Mouse (Mus musculus): Measurements from ENCODE around the gene Ctc1.

The Ctc1 gene

DNA sequence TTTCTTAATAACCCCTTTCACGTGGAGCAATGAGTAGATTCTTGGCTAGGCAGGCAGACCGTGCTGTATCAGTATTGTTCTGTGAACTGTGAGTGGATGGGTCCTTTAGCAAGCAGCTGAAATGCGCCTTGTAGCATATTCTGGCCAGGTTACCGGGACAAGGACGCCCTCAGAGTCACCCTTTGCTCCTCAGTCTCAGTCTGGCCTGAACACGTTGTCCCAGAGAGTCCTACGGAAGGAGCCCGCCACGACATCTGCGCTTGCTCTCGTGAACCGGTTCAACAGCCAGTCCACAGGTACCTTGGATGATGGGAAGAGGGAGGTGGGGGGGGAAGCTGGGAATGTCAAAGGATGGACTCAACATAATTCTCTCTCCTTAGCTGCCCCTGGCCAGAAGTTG, 31.9 kb downstream of the Ctc1 start:
- in situ Hi-C loops (cut with MboI; ENCODE audit: low sequenced_read_pairs), result no loop called here

DNA sequence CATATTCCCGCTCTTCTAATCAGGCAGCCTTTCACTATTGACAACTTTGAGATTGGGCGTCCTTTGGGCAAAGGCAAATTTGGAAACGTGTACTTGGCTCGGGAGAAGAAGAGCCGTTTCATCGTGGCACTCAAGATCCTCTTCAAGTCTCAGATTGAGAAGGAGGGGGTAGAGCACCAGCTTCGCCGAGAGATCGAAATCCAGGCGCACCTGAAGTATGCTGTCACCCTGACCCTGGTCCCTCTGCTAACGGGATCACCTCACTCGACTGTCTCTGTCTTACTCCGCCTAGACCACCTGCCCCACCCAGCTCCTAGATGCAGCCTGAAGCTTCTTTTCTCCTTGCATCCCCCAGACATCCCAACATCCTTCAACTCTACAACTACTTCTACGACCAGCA, 32.4 kb downstream of the Ctc1 start:
- in situ Hi-C loops (cut with MboI; ENCODE audit: low sequenced_read_pairs), result no loop called here

DNA sequence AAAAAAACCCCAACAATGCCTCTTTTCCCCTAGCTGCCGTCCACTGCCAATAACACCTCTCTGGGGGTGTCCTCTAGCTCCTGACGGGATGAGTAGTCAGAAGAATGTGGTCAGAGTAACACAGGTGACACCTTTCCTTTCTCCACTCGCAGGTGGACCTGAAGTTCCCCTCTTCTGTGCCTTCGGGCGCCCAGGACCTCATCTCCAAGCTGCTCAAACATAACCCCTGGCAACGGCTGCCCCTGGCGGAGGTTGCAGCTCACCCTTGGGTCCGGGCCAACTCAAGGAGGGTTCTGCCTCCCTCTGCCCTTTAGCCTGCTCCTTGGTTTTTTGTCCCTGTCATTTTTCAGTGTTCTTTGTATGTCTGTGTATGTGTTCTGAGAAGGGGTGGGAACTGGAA, 35.0 kb downstream of the Ctc1 start:
- in situ Hi-C loops (cut with MboI; ENCODE audit: low sequenced_read_pairs), result no loop called here

DNA sequence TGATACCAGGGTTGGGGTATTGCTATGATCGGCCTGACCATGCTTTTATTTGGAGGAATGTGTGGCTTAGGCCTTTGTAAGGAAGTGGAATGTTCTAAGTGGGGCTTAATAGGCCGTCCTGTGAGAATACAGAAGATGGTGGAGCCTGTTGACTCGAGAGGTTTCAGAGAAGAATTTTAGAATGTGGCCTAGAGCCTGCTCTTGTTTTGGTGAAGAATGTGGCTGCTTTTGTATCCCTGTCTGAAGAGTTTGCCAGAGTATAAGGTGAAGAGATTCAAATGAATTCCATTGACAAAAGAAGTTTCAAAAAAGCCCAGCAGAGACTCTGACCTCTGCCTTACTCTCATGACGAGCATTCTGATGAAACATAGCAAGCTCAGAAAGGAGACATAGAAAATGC, 36.1 kb downstream of the Ctc1 start:
- in situ Hi-C loops (cut with MboI; ENCODE audit: low sequenced_read_pairs), result no loop called here

DNA sequence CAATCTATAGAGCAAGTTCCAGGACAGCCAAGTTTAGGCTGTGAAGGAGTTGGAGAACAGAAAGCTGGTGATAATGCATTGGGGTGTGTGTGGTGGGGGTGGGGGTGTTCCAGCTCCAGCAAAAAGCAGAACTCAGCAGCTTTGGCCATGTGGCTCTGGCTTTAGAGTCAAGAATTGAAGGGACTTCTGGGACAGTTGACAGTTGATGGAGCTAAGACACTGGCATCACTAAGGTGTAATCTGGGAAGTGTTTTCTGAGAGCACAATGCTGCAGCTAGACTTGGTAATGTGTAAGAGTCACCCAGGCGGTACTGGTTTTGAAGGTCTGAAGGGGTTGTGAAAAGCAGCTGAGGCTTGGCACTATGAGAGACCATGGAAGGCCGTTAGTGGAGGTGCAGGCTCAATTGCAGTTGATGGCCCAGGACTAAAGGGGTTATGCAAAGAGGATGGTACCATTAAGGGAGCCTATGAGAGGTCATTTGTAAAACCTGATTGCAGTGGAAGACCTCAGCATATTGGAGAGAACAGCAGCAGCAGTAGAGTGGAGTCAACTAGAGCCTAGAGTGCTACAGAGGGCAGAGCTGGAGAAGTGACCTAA, 37.2 kb downstream of the Ctc1 start:
- in situ Hi-C loops (cut with MboI; ENCODE audit: low sequenced_read_pairs), result no loop called here

DNA sequence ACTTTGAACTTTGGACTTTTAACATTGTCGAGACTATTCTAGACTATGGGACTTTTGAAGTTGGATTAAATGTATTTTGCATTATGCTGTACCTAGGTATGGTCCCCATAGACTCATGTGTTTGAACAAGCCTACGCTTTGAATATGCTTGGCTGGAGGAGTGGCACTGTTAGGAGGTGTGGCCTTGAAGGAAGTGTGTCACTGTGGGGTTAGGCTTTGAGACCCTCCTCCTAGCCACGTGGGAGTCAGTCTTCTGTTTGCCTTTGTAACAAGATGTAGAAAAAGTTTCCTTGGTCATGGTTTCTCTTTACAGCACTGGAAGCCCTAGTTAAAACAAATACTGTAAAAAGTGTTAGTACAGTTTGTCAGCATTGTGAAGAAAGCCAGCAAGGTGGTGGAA, 38.1 kb downstream of the Ctc1 start:
- in situ Hi-C loops (cut with MboI; ENCODE audit: low sequenced_read_pairs), result no loop called here

DNA sequence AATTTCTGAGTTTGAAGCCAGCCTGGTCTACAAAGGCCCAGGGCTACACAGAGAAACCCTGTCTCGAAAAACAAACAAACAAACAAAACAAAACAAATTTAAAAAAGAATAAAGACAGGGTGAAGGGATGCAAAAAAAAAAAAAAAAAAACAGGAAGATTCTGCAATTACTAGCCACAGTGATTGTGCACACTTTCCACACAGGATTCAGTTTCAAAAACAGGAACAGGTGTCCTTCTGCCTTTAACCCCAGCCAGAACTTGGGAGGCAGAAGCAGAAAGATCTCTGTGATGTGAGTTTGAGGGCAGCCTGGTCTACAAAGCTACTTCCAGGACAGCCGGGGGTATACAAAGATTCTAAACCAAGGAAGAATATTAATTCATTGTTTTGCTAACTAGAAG, 42.6 kb downstream of the Ctc1 start:
- in situ Hi-C loops (cut with MboI; ENCODE audit: low sequenced_read_pairs), result no loop called here

DNA sequence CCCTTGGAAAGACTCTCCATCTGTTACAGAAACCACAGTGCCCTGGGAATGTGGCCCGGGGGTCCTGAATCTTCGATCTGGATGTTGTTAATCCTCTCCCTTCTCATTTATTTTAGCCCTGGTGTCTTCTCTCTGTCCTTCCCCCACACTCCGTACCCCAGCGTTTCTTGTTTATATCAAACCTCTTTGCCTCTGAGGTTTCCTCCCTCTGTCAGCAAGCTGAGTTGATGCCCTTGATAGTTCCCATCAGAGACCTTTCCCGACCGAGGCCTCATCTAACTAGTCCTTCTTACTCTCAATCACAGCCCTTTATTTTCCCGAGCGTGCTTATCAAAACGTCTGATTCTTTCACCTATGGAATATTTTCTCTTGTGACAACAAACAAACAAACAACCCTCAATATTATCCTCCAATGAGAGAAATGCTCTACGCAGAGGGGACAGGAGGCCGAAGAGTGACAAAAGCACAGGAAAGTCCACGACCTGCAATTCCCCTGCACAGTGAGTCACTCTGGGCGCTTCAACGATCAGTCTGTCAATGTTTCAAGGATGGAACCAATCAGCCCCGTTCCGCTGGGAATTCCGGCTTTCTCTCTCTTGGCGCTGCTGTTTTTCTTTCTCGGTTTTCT, 43.1 kb downstream of the Ctc1 start:
- in situ Hi-C loops (cut with MboI; ENCODE audit: low sequenced_read_pairs), result no loop called here

DNA sequence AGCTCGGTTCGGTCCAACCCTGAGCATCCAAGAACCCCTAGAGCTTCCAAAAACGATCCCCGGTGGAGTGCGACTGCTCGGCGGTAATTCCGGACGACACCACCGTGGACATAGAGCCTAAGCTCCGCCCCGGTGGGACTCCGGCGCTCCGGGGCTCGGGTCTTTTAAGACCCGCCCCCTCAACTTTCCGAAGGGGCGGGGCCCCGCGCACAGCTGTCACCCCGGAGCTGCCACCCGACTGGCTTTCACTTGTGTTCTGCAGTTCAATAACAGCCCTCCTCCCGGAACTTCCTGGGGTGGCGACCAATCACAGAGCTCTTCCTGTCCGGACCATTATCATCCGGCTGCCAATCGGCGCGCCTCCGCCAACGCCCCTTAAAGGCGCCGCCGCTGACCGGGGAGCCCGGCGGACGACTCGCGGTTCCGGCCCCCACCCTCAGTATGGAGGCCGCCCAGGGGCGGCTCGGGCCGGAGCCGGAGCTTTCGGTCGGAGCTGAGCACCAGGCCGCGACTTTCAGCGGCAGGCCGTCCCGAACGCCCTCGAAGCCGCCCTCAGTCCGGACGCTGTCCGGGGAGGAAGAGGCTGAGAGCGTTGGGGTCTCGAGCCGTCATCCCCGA, 43.8 kb downstream of the Ctc1 start, which contains the start of gene Borcs6:
Gene Borcs6, plus strand, starts transcription at position 361 of the 618 bp plus-strand sequence.
- in situ Hi-C loops (cut with MboI; ENCODE audit: low sequenced_read_pairs), result no loop called here

DNA sequence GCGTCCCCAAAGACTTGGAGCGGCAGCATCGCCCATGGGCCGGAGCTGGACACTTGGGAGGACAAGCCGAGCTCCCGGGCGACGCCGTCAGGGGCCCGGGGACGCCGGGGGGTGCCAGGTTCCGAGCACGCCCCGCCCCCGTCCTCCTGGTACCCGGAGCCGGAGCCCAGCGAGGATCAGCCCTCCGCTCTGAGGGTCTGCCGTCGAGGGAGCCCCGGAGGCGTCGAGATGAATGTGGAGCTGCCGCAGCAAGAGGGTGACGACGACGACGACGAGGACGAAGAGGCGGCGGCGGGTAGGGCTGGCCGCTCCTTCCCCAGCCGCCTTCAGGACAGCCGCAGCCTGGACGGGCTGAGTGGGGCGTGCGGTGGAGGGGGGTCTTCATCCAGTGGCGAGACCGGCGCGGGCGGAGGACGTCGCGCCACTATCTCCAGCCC, 44.3 kb downstream of the Ctc1 start:
- in situ Hi-C loops (cut with MboI; ENCODE audit: low sequenced_read_pairs), result no loop called here

DNA sequence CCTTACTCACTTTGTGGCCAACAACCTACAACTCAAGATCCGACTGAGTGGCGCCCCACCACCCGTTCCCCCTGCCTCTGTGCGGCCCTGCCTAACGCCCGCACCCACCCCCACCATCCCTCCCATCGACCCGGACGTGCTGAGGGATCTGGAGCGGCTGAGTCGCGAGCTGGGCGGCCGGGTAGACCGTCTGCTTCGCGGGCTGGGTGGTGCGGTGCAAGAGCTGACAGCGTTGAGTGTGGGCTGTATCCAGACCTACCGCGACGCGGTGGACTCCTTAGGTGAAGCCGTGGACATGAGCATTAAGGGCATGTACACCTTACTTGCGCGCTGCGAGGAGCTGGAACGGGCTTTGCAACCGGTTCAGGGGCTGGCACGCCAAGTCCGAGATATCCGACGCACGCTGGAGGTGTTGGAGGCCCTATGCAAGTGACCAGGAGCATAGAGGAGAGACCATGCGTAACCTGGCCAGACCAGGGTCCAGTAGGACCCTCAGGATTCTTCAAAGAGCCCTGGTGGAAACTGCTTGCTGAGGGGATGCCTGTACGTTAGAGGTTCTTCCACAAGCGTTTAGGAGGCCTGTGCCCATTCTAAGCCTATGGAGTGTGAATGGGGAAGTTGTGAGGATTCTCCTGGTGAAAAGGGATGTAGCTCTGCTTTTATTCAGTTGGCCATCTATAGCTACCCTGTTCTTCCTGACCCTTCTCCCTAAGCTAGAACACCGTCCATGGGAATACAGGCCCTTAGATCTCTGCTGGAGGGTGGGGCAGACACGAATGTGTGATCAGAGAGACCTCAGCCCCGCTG, 44.9 kb downstream of the Ctc1 start:
- in situ Hi-C loops (cut with MboI; ENCODE audit: low sequenced_read_pairs), result no loop called here

DNA sequence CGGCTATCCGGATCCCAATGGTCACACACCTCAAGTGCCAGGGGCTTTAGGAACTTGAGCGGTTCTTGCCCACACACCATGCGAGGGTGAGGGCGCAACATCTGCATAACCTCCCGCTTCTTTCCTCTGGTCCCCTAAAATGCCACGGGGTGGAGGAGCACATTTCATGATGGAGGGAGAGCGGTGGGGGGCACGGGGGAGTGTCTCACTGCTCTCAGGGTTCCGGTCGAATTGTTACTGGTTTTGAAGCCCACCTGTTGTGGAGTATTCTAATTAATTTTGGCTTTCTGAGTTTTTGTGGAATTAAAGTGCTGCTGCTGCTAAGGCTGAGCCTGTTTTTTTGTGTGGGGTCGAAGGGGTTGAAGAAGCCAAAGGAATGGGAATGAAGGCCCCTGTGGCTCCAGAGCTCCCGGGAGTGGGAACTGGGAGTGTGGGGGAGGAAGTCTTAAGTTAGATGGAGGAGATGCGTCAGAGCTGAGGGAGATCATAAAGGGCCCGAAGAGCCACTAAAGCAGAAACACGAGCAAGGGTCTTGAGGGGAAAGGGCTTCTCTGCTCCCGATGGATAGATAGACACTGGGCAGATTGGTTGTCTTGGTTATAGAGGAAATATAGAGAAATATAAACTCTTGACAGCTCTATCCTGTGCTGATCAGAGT, 45.7 kb downstream of the Ctc1 start:
- in situ Hi-C loops (cut with MboI; ENCODE audit: low sequenced_read_pairs), result no loop called here

DNA sequence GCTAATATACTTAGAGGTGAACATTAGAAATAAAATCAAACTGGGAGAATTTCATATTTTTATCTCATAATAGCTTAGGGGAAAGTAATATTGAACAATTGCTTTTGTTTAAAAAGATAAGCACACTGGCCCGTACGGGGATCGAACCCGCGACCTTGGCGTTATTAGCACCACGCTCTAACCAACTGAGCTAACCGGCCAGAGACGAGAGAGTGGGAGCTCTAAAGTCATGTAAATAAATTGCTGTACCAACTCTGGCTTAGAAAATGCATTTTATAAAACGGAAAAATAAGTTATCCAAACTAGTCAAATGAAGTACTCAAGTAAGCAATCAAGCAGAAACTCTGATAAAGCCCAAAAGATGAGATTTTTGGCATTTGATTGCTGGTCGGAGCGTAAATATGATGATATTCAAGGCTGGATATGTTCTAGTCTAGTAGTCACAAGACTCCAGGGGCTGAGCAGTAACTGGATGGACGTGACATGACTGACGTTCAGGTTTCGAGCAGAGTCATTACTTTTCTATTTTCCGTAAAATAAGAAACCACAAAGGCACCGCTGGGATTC, 46.6 kb downstream of the Ctc1 start:
- in situ Hi-C loops (cut with MboI; ENCODE audit: low sequenced_read_pairs), result no loop called here

DNA sequence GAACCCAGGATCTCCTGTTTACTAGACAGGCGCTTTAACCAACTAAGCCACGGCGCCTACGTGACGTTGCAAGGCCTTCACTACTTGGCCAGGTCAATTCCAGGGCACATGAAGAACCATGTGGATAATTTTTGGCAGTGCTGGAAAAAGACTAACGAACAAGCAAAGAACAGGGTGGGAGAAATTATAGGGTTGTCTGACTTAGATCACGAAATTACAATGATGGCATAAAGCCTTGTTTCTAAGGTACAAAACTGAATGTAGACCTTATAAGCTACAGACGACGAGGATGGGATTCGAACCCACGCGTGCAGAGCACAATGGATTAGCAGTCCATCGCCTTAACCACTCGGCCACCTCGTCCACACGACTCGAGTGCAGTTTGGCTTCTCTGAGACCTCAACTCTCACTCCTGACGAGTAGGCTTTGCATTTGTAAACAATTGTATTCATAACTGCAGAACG, 47.1 kb downstream of the Ctc1 start:
- in situ Hi-C loops (cut with MboI; ENCODE audit: low sequenced_read_pairs), result no loop called here

DNA sequence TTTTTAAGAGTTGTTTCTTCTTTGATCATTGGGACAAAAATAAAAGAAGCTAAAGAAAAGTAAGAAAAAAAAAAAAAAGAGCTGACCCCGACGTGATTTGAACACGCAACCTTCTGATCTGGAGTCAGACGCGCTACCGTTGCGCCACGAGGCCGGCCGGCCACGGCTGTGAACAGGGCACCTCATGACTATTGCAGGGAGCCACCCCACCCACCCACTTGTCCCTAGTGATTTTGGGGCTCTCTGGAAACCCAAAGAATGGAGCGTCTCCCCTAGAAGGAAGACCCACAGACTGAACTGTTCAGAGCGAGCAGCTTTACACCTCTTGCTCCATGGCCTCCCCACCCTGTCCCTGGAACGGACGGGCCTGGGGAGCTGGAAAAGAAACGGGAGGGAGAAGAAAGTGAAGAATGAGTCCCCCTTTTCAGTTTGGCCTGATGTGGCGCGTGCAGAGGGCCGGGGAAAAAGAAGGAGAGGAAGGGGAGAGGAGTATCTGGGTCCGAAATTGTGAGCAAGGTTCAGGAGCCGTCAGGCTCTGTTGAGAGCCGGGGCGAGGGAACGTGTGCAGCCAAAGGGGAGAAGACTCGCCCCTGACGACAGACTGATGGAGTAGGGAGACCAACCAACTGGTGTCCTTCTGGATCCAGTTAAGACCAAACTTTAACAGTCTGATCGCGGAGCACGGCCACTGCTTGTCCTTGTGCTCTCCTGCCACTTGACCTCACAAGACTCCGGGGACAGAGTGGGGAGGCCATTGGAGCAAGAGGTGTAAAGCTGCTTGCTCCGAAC, 47.9 kb downstream of the Ctc1 start:
- in situ Hi-C loops (cut with MboI; ENCODE audit: low sequenced_read_pairs), result no loop called here

DNA sequence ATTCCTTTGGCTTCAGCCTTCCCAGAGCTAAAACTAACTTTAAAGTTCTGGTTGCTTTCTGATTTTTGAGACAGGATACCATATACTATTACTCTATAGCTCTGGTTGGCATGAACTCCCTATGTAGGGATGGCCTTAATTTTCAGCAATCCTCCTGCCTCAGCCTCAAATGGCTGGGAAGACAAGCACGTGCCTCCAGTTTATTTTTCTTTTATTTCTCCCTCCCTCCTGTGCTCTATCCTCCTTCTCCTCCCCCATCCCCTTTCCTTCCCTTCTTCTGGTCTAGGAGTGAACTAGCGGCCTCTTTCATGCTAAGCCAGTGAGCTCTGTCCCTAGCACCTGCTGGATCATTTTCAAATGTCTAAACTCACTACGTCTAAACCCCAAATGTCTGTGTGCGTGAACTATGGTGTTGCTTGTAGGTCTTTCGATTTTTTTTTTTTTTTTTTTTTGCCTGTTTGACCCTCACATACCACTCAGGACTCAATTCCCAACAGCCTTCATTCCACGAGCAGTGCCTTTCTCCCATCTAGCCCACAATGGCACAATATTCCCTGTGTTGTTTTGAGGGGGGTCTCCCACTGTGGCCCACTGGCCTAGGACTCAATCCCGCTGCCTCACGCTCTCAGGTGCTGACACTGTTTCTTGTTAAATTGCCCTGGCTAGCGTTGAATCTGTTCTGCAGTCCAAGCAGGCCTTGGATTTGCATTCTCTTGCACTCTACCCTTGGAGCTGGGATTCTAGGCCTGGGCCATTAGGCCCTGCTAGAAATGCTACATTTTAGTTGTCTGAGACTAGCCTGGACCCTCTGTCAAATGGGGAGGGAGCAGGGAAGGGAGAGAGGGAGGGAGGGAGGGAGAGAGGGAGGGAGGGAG, 48.8 kb downstream of the Ctc1 start:
- in situ Hi-C loops (cut with MboI; ENCODE audit: low sequenced_read_pairs), result no loop called here

DNA sequence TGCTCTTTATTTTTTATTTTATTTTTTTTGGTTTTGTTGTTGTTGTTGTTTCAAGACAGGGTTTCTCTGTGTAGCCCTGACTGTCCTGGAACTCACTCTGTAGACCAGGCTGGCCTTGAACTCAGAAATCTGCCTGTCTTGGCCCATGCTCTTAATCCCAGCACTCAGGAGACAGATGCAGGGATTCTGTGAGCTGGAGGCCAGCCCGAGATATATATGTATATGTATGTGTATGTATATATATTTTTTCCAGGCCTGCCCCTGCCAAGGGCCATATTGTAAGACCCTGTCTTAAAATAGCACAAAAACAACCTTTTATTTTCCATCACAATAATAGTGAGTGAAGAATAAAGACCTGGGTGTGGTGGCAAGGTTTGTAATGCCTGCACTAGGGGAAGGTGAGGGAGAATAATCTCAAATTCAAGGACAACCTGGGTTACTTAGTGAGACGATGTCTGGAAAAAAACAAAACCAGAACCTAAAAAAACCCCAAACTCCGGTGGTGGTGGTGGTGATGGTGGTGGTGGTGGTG, 49.7 kb downstream of the Ctc1 start:
- in situ Hi-C loops (cut with MboI; ENCODE audit: low sequenced_read_pairs), result no loop called here

DNA sequence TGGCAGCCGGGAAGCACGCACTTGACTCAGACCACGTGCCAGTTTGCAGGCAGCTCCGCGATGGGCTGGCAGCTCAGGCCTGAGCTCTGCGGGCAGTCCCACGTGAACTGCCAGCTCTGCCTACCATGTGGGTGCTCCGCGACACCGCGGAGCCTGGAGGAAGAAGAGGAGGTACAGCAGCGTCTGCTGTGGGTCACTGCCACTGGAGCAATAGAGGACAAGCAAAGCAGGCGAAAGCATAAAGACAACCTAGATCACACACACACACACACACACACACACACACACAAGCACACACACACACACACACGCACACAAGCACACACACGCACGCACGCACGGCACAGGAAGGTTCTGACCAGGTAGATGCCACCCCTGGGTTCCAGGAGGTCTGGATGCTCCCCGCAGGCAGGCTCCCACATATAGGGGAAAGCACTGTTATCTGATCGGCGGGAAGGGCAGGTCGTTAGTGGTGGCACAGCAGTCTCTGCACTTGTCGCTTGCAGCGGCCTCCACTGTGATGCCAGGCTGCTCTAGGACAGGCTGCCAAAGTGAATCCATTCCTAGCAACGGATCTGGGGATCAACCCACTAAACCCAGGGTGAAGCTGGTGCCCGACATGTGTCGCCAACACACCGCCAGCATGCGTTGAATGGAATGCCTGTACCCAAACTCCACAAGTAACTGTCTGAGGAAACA, 50.6 kb downstream of the Ctc1 start:
- in situ Hi-C loops (cut with MboI; ENCODE audit: low sequenced_read_pairs), result no loop called here
